Mouse (Mus musculus) spleen, adult 18-20 months (tissue): Measurements from ENCODE around the gene Cldn5.

Source experiments
- DNase-seq, 2 experiments: peaks; one replicate each; pipeline ENCODE4 v3.0.0; 2022; ENCODE audit warnings: mixed read lengths in 2 of 2

Gene Cldn5

DNA sequence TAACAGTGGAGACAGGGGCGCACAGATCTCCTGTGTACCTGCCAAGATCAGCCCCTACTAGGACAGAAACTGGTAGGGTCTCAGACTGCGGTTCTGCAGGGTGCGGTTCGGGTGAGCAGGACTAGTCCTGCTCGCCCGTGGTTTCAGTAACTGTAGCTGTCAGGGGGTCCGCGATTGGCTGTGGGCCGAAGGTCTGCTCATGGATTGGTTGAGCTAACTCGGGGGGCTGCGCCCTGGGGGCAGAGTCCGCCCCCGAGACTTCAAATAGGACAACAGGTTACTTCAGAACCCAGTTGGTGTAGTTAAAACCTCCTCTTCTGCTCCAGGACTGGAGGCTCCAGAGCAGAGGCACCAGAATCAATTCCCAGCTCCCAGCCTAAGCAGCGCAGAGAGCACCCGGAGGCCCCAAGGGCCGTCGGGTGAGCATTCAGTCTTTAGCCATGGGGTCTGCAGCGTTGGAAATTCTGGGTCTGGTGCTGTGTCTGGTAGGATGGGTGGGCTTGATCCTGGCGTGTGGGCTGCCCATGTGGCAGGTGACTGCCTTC, at the start of gene Cldn5:
Gene Cldn5, plus strand, starts transcription at position 292 of the 545 bp plus-strand sequence.
- peak in 1 of 2 experiments; percentile 6 for DNase-seq

DNA sequence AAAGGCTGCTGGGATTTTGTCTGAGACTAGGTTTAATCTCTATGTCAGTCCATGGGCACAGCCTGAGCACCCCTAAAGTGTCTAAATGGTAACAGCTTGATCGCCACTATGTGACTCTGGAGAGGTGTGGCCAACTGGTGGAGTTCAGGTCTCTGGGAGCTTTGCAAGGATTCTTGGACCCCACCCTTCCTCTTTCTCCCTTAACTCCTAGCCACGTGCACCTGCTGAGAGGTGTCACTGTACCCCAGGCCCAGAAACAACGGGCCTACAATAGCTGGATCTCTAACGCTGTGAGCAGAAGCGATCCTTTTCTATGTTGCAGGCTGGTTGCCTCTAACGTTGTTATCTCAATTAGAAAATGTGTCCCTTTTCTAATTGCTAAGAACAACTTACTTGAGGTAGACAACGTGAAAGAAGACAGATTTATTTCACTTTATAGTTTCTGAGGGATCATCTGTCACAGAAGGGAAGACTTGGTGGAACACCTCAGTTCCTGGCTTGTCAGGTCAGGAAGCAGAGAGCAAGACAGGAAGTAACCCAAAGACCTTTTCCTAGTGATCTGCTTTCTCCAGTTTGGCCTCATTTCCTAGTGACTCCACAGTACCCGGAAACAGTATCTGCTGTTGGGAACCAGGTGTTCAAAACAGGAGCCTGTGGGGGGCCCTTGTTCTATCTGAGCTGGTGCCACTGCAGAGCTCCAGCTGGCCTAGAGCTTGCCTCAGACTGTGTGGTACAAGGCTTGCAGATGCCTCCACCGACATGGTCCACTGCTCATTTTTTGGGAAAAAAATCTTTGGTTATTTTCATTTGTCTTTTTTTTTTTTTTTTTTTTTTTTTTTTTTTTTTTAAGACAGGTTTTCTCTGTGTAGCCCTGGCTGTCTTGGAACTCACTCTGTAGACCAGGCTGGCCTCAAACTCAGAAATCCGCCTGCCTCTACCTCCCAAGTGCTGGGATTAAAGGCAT, 48.8 kb upstream of the Cldn5 start:
- DNase-seq = no peak

DNA sequence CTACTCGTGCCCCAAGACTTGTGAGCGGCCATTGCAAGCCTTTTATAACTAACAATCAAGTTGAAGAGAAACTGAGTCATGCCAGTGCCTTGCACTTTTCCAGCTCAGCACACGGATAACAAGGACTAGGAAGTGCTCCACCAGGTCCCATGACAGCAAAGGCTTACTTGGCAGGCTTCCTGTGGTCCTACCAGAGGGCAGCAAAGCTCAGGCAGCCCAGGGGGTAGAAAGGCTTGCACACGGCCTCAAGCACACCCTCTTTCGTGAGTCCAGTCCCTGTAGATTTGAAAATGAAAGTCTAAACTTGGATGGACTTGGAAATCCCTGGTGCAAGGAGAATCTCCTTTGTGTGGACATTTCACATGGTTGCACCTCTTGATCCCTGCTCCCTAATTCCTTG, 47.5 kb upstream of the Cldn5 start:
- DNase-seq = no peak

DNA sequence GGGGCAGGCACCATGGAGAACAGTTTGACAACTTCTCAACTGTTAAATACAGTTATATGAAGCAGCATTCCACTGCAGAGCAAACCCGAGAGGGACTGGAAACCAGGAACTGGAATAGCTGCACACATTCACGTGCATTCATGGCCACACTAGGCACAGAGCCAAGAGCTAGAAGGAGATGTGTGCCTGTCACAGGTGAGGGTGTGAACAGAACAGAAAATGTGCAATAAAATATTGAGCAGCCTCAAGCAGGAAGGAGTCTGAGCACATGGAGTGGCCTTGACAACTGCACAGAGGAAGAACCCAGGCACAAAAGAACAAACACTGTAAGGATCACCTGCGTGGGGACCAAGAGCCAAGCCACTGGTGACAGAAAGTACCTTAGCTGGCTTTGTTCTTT, 46.0 kb upstream of the Cldn5 start:
- no peak for DNase-seq

DNA sequence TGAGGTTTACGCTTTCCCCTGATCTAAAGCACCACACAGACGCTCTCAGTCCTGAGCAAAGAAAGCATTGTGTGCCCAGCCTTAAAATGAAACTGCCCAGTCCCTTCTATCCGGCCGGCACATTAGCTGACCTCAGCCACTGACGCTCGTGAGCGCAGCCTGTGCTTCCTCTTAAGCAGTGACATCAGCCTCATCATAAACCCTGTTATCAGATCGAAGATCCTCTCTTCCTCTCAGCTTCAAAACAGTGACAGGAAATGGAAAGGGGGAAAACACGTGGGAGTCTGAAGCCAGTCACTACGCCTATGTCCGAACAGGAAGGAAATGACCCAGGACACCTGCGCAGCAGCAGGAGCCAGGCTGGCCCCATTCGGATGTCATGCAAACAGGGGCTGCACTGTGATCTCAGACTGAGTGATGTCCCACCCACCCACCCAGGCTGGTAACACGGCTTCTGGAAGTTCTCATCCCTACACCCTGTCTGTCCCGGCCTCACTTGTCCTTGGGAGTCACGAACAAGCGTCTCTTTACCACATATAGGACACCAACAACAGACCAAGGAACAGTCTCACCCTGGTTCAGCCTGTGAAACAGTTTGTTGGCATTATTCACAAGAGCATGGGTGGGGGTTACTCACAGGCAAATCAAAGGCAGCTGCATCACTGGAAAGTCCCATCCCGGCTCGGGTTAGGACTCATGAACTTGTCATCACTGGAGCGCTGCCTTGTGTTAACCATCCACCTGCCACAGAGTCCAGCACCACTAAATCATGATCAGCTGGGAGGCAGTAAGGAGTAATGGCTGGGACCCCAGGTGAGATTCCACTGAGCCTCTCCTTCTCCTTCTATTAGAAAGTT, 43.3 kb upstream of the Cldn5 start:
- no peak for DNase-seq

DNA sequence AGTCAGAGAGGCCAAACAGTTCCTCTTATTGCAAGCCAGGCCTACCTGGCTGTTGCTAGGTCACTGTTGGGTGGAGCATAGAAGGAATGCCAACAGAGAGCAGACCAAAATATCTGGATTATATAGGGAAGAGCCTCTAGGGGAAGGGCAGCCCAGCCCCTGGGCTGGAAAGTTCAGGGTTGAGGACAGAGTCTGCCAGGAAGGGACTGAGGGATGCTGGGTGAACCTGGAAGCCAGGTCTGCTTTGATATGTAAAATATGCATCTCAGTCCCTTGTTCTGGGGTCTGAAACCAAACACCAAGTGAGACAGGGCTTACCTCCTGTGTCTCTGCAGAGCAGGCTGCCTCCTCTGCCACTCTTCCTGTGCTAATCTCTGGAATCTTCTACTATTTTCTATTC, 38.3 kb upstream of the Cldn5 start:
- no peak for DNase-seq

DNA sequence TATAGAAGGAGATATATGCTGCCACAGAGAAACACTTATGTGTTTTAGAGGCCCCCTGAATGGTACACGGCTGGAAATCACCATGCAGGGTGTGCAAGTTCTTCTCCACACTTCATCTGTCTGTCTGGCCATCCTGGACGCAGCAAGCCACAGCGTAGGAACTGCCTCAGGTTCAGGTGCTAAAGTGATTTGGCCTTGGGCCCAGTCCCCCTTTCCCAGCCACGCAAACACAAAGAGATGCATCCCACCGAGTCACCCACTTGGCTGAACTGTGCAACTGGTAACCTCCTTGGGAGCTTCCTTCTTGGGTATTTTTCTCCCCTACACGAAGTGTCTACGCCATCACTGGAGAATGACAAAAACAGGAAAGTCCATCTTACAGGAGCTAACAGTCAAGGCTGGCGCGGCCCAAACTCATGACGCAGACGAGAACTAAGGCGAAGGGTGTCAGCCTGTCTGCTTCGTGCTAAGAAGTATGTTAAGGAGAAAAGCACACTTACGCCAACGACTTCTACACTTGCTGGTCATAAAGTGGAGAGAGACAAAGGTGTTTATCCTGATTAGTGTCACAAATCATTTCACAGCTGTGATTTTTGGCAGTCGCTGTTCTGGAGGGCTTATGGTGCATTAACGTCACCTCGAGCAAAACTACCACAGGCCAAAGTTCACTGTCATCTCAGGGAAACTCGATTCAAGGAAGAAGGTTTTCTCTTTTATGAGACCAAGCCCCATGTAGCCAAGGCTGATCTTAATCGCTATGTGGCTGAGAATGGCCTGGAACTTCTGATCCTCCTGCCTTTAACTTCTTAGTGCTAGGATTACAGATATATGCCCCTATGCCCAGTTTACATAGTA, 30.2 kb upstream of the Cldn5 start:
- no peak for DNase-seq

DNA sequence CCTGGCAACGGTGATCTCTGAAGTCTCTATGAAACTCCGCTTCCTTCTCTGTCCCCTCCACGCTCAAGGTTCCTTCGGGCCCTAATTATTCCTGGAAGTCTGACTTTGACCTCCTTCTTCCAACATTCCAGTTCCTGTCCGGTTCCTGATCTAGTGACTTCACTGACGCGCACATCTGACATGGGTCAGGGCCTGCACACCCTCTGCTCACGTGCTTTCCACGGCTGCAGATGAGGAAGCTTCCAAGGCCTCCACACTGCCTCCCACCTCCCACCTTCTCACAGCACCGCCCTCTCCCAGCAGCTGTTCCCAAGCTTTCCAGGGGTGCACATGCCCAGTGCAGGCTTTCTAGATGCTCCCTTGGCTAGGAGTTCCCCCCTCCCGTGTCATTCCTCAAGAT, 25.5 kb upstream of the Cldn5 start:
- DNase-seq = no peak

DNA sequence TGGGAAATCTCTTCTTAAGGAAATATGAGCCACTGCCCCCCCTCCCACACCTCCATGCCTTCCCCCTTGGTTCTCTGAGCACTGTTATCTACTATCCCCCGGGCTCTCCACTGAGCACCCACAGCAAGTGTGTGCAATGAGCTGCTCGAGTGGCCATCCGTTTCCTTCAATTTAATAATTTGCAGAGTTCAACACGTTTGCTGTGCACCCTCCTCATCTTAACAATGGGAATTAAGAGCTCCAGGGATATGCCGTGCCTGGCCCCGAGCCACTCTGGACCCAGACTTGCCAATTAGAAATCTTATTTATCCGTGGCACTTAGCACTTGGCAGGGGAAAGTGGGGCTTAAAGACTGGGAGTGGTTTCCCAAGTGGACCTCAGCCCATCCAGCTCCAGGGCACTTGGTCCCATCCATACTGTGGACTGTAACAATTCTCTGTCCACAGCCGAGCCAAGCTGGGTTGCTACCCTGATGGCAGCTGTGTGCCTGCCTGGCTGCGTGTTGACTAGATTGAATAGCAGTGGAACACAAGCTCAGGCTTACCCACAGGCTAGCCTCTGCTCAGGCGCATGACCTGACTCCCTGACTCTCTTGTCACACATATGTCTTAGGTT, 24.7 kb upstream of the Cldn5 start:
- no peak for DNase-seq

DNA sequence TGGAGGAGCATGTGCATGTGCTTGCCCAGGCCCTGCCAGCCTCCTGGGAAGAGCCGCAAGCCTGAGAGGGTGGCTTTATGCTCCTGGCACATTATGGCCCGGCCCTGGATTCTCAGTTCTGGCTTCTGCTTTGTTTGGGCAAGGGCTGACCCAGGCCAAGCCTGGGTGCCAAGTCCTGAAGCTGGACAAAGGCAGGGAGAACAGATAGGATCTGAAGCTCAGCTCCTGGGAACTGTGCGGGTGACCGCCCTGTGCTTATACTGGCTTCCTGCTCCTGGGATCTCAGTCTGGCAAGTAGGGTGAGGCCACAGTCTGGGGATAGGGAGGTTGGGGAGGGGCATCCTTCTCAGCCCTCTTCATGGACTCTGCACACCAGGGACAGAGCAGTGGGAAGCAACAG, 14.9 kb upstream of the Cldn5 start:
- no peak for DNase-seq

DNA sequence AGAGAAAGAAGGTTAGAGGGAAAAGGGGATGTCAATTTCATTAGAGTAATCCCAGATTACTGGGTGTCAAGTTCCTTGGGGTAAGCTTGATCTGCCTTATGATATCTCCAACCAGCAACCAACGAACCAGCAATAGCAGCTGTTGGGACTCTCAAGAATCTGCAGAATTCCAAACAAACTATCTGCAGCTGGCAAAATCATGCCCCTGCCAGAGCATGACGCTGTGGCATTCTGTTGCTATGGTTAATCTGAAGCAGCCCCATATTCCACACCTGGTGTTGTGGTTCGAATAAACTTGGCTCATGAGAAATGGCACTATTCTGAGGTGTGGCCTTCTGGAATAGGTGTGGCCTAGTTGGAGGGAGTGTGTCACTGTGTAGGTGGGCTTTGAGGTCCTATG, 13.7 kb upstream of the Cldn5 start:
- DNase-seq = no peak

DNA sequence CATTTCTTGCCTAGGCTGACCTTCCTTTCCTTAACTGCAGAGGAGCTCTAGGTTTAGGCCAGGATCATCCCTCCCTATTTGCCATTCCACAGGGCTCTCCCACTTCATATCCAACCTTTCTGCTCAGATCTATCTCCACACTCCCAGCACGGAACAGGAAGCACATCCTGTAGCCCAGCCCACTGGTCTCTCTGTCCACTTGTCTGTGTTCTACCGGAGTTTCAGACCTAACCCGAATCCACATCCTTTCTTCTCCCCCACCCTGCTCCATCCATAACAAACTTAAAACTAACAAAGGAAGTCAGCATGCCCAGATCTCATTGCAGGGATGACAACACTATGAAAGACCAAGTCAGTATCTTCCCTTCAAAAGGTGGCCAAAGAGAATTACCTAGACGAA, 10.3 kb upstream of the Cldn5 start:
- DNase-seq = no peak

DNA sequence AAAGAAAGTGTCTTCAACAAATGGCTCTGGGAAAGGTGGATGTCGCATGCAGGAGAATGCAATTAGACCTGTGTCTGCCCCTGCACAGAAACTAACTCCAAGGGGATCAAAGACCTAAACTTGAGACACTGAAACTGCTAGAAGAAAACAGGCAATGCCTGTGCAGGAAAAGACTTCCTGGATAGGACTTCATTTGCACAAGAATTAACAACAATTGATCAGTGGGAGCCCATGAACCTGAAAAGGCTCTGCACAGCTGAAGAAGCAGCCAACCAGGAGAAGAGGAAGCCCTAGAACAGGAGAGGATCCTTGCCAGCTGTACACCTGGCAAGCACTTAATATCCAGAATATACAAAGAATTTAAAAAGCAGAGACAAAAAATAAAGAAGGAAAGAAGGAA, 7.1 kb upstream of the Cldn5 start:
- DNase-seq = no peak

DNA sequence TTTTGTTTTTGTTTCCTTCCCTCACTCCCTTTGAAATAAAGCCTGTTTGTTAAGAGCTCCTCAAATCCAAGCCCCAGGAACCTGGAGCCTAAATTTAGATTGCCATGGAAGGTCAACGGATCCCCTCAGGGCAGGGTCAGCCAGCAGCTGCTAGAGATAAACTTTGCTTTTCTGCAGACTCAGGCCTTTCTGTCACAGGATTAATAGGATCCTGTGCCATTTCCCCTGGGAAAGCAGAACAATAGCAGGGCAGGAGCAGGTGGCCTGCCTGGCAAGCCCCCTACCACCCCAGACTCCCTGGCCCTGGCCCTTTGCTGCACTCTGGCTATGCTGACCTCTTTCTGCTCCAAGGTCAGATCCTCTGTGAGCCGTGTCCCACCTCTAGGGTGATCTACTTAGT, 2.7 kb upstream of the Cldn5 start:
- DNase-seq = no peak

DNA sequence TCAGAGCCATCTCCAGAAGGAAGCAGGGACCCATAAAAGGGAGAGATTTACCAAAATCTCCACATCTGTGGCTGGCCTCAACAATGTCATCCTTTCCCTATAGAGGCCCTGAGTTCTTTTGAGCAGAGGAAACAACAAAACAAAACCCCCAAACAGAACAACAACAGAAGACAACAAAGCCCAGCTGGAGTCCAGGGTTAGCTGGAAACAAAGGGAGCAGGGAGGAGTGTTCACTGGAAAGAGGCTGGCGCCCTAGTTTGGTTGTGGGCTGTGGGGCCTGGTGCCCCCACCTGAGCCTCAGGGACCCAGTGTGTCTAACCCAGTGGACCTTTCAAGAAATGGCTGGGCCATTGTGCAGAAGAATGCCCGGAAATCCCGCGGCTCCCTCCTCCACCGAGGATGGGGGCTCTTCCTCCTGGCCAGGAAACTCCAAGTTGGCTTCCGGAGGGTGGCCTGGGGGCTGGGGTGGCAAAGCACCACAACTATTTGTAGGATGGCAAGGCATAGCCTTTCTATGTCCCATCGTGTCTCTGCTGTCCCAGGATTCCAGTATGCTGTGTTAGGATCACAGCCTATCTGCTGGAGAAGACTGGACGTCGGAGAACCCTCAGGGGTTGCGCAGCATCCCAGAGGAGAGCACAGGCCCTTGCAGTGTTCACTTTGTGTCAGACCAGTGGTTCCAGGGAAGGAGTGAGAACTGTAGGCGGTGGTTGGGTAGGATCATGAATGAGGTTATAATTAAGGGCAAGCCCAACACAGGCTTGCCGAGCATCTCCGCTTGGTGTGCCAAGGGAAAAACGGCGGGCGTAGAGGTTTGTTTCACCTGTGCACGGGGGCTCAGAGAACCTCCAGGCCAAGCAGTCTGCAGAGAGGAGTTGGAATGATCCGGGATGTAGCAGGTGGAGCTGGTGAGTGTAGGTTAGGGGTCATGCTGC, 759 bp upstream of the Cldn5 start:
- no peak for DNase-seq

DNA sequence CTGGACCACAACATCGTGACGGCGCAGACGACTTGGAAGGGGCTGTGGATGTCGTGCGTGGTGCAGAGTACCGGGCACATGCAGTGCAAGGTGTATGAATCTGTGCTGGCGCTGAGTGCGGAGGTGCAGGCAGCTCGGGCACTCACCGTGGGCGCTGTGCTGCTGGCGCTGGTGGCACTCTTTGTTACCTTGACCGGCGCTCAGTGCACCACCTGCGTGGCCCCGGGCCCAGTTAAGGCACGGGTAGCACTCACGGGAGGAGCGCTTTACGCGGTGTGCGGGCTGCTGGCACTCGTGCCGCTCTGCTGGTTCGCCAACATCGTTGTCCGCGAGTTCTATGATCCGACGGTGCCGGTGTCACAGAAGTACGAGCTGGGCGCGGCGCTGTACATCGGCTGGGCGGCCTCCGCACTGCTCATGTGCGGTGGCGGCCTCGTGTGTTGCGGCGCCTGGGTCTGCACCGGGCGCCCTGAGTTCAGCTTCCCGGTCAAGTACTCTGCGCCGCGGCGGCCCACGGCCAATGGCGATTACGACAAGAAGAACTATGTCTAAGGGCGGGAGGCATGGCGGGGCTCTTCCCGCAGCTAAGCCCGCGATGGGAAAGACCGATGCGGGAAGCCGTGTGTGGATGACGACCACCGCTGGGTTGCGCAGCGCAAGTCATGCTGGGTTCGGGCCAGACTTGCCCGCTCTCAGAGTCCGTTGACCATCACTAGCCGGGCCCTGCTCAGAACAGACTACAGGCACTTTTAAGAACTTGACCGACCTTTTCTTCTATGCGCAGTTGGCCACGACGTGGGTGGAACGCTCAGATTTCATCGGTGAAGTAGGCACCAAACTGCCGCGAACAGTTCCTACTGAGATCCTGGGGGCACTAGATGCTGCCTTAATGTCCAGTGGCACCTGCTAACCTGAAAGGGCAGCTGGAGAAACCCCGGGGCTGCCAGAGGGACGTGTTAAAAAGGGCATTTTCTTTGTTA, 744 bp downstream of the Cldn5 start:
- DNase-seq = no peak

DNA sequence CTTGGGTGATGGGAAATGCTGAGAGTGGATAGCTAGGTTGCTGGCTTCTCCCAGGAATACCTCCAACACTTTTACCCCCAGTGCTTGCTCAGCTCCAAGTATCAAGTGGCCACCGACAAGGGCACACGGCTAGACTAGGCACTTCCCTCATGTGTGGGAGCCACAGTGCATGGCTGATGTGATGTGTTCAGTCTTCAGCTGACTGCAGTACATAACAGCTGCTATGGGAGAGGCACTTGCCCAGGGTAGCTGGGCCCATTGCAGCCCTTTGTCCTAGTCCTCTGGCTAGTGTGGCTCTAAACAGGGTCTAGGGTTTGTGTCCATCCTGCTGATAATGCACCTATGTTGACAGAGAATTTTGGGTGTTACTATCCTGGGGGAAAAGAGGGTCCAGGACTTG, 1.8 kb downstream of the Cldn5 start:
- DNase-seq = no peak

DNA sequence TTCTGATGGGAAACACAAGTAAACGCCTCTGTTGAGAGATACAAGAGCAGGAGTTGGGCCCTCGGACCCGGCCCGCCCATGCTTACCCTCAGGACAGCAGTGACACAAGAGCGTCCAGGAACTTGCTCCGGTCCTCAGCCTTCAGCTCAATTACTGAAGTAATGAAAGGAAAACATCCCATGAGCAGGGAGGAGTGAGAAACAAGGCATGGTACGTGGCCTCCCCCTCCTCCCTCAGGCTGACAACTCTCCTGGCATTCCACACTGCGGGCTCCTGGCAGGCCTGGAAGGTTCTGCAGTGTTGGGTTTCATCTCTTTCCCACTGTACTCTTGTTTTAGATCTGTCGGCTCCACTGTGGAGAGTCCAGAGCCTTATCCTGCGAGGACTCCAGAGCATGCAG, 5.2 kb downstream of the Cldn5 start:
- DNase-seq = no peak

DNA sequence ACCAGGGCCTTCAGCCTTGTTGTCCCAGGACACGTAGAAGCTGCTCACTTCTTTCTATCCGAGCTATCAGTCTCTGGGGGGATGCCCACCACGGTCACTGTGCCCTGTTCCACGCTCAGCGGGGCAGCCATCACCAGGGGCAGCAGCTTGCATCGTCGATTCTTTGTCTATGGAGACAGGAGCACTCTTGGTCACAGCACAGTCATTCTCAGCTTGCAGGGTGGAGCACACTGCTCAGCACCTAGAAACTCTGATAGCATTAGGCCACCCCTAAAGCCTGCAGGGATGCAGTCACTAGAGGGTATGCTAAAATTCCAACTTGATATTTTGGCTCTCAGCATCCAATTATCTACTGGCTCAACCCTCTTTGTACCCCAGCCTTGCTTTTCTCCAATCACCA, 8.4 kb downstream of the Cldn5 start:
- DNase-seq = no peak

DNA sequence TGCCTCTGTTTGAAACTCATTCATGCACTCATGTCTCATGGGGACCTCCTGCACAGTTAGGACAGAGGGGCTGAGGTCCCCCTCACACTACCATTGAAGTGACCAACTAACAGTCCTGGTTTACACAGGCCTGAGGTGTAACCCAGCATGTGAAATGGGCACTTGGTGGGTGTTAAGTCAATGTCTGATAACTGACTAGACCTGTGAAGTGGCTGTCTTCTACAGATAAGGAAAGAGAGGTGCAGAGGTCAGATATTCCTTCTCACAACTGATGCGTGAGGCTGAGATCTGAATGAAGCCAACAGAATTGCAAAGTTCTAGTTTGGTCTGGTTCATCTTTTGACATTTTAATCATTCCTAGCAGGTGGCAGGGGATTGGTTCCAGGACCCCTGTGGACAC, 8.8 kb downstream of the Cldn5 start:
- DNase-seq = no peak
